Mouse (Mus musculus) hindbrain, embryonic 16.5 days (tissue): ENCODE measurements around the gene Gdf9. TPM values are rescaled to one million over a fixed set of nuclear protein-coding genes. Genes with fewer than 3 reads are reported as not detected.

Experiments used
- ATAC-seq: fragments of 200-750 bp; cut with Nextera tagmentation; 2 replicates; pipeline ENCODE4 v1.8.0; 2017; ENCODE audit warnings: moderate TSS enrichment, moderate library complexity
- H3K27ac ChIP-seq: fragments of 300-500 bp; sonication (generic); 2 replicates; pipeline ENCODE4 v1.5.1; 2014; ENCODE audit warnings: low read depth, mild to moderate bottlenecking, control low read depth, low read length, moderate library complexity
- H3K27me3 ChIP-seq: fragments of 300-500 bp; sonication (generic); replicated peaks from 2 replicates; pipeline ENCODE4 v1.6.1; 2014; ENCODE audit warnings: low read length; ENCODE audit not compliant: control insufficient read depth, insufficient read depth
- H3K36me3 ChIP-seq: fragments of 300-500 bp; sonication (generic); 2 replicates; pipeline ENCODE4 v1.6.1; 2014; ENCODE audit warnings: mild to moderate bottlenecking, low read length, moderate library complexity, mixed read lengths; ENCODE audit not compliant: control insufficient read depth, insufficient read depth
- H3K4me1 ChIP-seq: fragments of 300-500 bp; sonication (generic); 2 replicates; pipeline ENCODE4 v1.6.1; 2014; ENCODE audit warnings: low read depth, low read length; ENCODE audit not compliant: control insufficient read depth, insufficient read depth
- H3K4me2 ChIP-seq: fragments of 300-500 bp; sonication (generic); 2 replicates; pipeline ENCODE4 v1.6.1; 2014; ENCODE audit warnings: mild to moderate bottlenecking, low read length, control low read depth, moderate library complexity
- H3K4me3 ChIP-seq: fragments of 300-500 bp; sonication (generic); 2 replicates; pipeline ENCODE4 v1.5.1; 2014; ENCODE audit warnings: mild to moderate bottlenecking, low read length, control low read depth, moderate library complexity
- H3K9ac ChIP-seq: fragments of 300-500 bp; sonication (generic); 2 replicates; pipeline ENCODE4 v1.6.1; 2014; ENCODE audit warnings: low read depth, mild to moderate bottlenecking, control low read depth, low read length, moderate library complexity
- H3K9me3 ChIP-seq: fragments of 300-500 bp; sonication (generic); 2 replicates; pipeline ENCODE4 v1.6.1; 2014; ENCODE audit warnings: mild to moderate bottlenecking, low read length, moderate library complexity; ENCODE audit not compliant: control insufficient read depth
- WGBS: fragments of 180-500 bp; shearing (Covaris S2); extraction: QIAGEN DNeasy Blood & Tissue Kit; methylation state at CpG from one replicate; pipeline ENCODE4 v1.1.7; 2014; 5-methylcytosine and 5-hydroxymethylcytosine counted together
- microRNA-seq: library from miRNA; unstranded; fragments of <30 nt; microRNA quantifications from one replicate; pipeline ENCODE4, GENCODE M21; 2017
- polyA plus RNA-seq: library from polyadenylated mRNA; unstranded; fragments of >200 nt; fragmentation: Nextera tagmentation; extraction: Ambion mirVana; gene quantifications from 2 replicates; pipeline ENCODE4 v1.2.1, GENCODE M21; 2015

Gene Gdf9
- polyA plus RNA-seq, 1 experiment from 2014 or later: 3.0 TPM

GRCm38 (mm10) chr11:53479783-53480301 lies 49.0 kb downstream of the Gdf9 start, which contains the start of the genes Gm9945 and Sowaha:
Gm9945 (plus strand) TSS chr11:53480166.
Sowaha (minus strand) TSS chr11:53480274.
- Histone ChIP-seq H3K27me3 (peaks cover 40% of the 10 kb centered on the region), H3K36me3 (no peaks in the 10 kb centered on the region), H3K4me3 (peak within 1 kb of the TSS; percentile 58), H3K4me2 (peak within 1 kb of the TSS; percentile 85), H3K9ac (peak within 1 kb of the TSS; percentile 54), H3K9me3 (no peaks in the 10 kb centered on the region), H3K27ac (no peak within 1 kb of the TSS), H3K4me1 (peaks cover 15% of the 10 kb centered on the region)
- ATAC-seq: peak; percentile 76
- WGBS: 2% methylated on average over 37 of the region's 40 CpGs

- Histone ChIP-seq H3K4me1 (peaks cover 15% of the 10 kb centered on the region), H3K9me3 (no peaks in the 10 kb centered on the region), H3K4me2 (no peak overlapping the region), H3K36me3 (no peaks in the 10 kb centered on the region), H3K4me3 (no peak overlapping the region), H3K9ac (no peak overlapping the region), H3K27ac (no peak overlapping the region), H3K27me3 (peaks cover 43% of the 10 kb centered on the region)
- WGBS: 63% methylated on average over 4 of the region's 4 CpGs
- no peak for ATAC-seq
Observed at GRCm38 (mm10) chr11:53481088-53481730, 50.4 kb downstream of the Gdf9 start.

- WGBS: 80% methylated on average over 9 of the region's 9 CpGs
- no peaks in the 10 kb centered on the region for H3K9me3 ChIP-seq
- no peak for ATAC-seq
- peaks cover 19% of the 10 kb centered on the region for H3K4me1 ChIP-seq
- no peak overlapping the region for H3K4me2 ChIP-seq
- H3K4me3 ChIP-seq: no peak overlapping the region
- H3K27ac ChIP-seq: no peak overlapping the region
- no peaks in the 10 kb centered on the region for H3K36me3 ChIP-seq
- peaks cover 47% of the 10 kb centered on the region for H3K27me3 ChIP-seq
- no peak overlapping the region for H3K9ac ChIP-seq
Observed at GRCm38 (mm10) chr11:53483159-53483891, 52.5 kb downstream of the Gdf9 start.

- peaks cover 4% of the 10 kb centered on the region; the same call in 1 of the 2 replicates for H3K4me1 ChIP-seq
- no peak overlapping the region for H3K9ac ChIP-seq
- 42% methylated on average over 3 of the region's 3 CpGs for WGBS
Observed at GRCm38 (mm10) chr11:53485719-53486118, 54.9 kb downstream of the Gdf9 start.

GRCm38 (mm10) chr11:53486351-53486750 lies 55.5 kb downstream of the Gdf9 start:
- ATAC-seq: no peak
- H3K4me2 ChIP-seq: no peak overlapping the region
- H3K36me3 ChIP-seq: no peaks in the 10 kb centered on the region
- H3K9me3 ChIP-seq: no peaks in the 10 kb centered on the region
- no peak overlapping the region for H3K4me3 ChIP-seq
- WGBS: 62% methylated on average over 3 of the region's 3 CpGs
- no peak overlapping the region for H3K9ac ChIP-seq
- no peak overlapping the region for H3K27ac ChIP-seq
- H3K4me1 ChIP-seq: peaks cover 4% of the 10 kb centered on the region; the same call in 1 of the 2 replicates
- H3K27me3 ChIP-seq: peaks cover 26% of the 10 kb centered on the region

More at GRCm38 (mm10) chr11:53485719-53486118, 54.9 kb downstream of the Gdf9 start:
- H3K4me3 ChIP-seq: no peak overlapping the region
- no peaks in the 10 kb centered on the region for H3K9me3 ChIP-seq
- H3K27ac ChIP-seq: no peak overlapping the region
- H3K4me2 ChIP-seq: no peak overlapping the region
- no peaks in the 10 kb centered on the region for H3K36me3 ChIP-seq
- H3K27me3 ChIP-seq: peaks cover 31% of the 10 kb centered on the region
- no peak for ATAC-seq

GRCm38 (mm10) chr11:53486822-53487594 lies 56.2 kb downstream of the Gdf9 start:
- WGBS: 18% methylated on average over 27 of the region's 27 CpGs
- no peaks in the 10 kb centered on the region for H3K9me3 ChIP-seq
- 0 out of 2 replicates have a peak overlapping the region, but pooled peaks have one; percentile 37 for H3K9ac ChIP-seq
- peaks cover 21% of the 10 kb centered on the region for H3K27me3 ChIP-seq
- 0 out of 2 replicates have a peak, but pooled peaks have one; percentile 42 for ATAC-seq
- H3K36me3 ChIP-seq: no peaks in the 10 kb centered on the region
- peak overlapping the region; percentile 53 for H3K4me2 ChIP-seq
- no peak overlapping the region for H3K27ac ChIP-seq
- peak overlapping the region; percentile 31 for H3K4me3 ChIP-seq
- H3K4me1 ChIP-seq: peaks cover 7% of the 10 kb centered on the region

Small RNAs within 50 kb of the gene (microRNA-seq; reads per million reads assigned to microRNA genes)
- gene Mir6920: not detected

Other genes with a start within 250 kb of the Gdf9 start
- 41.0 and 41.5 TPM in 2 replicates for gene Hspa4, start 130.6 kb upstream of the Gdf9 start, polyA plus RNA-seq
- 11.9 and 14.3 TPM in 2 replicates for gene Zcchc10, start 106.3 kb upstream of the Gdf9 start, polyA plus RNA-seq
- gene Aff4, start 80.2 kb upstream of the Gdf9 start, polyA plus RNA-seq: 37.1 and 40.4 TPM in 2 replicates
- gene Leap2, start 7.9 kb upstream of the Gdf9 start, polyA plus RNA-seq: 0.33 and 0.44 TPM in 2 replicates
- gene Uqcrq, start 192 bp upstream of the Gdf9 start, polyA plus RNA-seq: 747 and 916 TPM in 2 replicates
- gene Gm10447, start 26.1 kb downstream of the Gdf9 start, polyA plus RNA-seq: not detected in 2 replicates
- 3.2 and 3.6 TPM in 2 replicates for gene Shroom1, start 26.2 kb downstream of the Gdf9 start, polyA plus RNA-seq
- not detected in 2 replicates for gene Gm9837, start 39.5 kb downstream of the Gdf9 start, polyA plus RNA-seq
- 0.34 TPM in 1 of 2 replicates, not detected in the other for gene Gm9945, start 49.1 kb downstream of the Gdf9 start, polyA plus RNA-seq
- gene Sowaha, start 49.3 kb downstream of the Gdf9 start, polyA plus RNA-seq: 1.5 TPM in 2 replicates
- gene Sept8, start 88.2 kb downstream of the Gdf9 start, polyA plus RNA-seq: 23.1 and 23.4 TPM in 2 replicates
- 306 and 352 TPM in 2 replicates for gene Kif3a, start 136.4 kb downstream of the Gdf9 start, polyA plus RNA-seq
- 3.9 and 4.5 TPM in 2 replicates for gene Il4, start 187.6 kb downstream of the Gdf9 start, polyA plus RNA-seq
- gene Il13, start 203.7 kb downstream of the Gdf9 start, polyA plus RNA-seq: not detected in 2 replicates